Mouse (Mus musculus): ENCODE data around the gene Ppil1. TPM values are rescaled to one million over a fixed set of nuclear protein-coding genes. Genes with fewer than 3 reads are reported as not detected.
"Not testable (repeated sequence)": the region's sequence is repeated elsewhere in the genome, so short reads cannot be mapped to it uniquely, and the experiment has no call there.

The Ppil1 gene
- polyA plus RNA-seq, 1 experiment from 2014 or later, result 117 TPM

DNA sequence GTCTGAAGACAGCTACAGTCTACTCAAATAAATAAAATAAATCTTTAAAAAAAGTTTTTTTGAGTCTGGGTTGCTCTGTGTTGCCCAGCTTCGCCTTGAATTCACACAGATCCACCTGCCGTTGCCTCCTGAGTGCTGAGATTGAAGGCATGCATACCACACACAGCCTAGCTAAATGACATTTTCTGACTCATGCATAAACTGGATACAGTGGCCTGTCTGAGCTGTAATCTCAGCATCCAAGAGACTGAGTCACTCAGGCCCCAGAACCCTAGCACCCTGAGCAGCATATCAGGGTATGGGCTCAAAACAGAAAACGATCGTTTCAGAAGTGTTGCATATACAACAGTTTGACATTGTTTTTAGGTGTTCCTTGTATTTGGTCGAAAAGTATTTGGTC is 17.6 kb upstream of the Ppil1 start:
- ATAC-seq (ENCODE audit: low read depth) (no peak), DNase-seq (no peak)
- WGBS (ENCODE audit: insufficient replicate concordance), result 80% methylated on average over 5 of the region's 5 CpGs
- Histone ChIP-seq H3K4me3 (replicated peaks) (no peak overlapping the region), H3K9ac (no peak overlapping the region), H3K27me3 (no peaks in the 10 kb centered on the region), H3K36me3 (peaks cover 45% of the 10 kb centered on the region), H3K4me2 (no peak overlapping the region), H3K27ac (no peak overlapping the region), H3K9me3 (replicated peaks) (no peaks in the 10 kb centered on the region; the same call in 1 of the 2 replicates), H3K4me1 (replicated peaks) (no peaks in the 10 kb centered on the region)

DNA sequence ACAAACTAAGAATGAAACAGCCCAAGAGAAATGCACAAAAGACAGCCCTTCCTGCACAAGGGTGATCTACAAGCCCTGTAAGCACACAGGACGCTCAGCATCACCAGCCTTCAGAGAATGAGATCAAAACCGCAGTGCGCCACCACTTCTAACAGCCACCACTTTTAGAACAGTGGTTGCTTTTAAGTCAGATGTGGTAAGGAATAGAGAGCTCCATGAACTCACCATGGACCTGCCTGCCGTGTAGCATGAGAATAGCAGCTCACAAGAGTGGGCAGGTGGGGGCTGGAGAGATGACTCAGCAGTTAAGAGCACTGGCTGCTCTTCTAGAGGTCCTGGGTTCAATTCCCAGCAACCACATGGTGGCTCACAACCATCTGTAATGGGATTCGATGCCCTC is 16.4 kb upstream of the Ppil1 start:
- Histone ChIP-seq H3K9ac (no peak overlapping the region), H3K9me3 (replicated peaks) (no peaks in the 10 kb centered on the region), H3K36me3 (peaks cover 36% of the 10 kb centered on the region), H3K4me1 (replicated peaks) (no peaks in the 10 kb centered on the region), H3K27ac (no peak overlapping the region), H3K4me3 (replicated peaks) (no peak overlapping the region), H3K27me3 (no peaks in the 10 kb centered on the region), H3K4me2 (no peak overlapping the region)
- ATAC-seq (ENCODE audit: low read depth) (no peak), DNase-seq (no peak)
- WGBS (ENCODE audit: insufficient replicate concordance), result 82% methylated on average over 5 of the region's 5 CpGs

DNA sequence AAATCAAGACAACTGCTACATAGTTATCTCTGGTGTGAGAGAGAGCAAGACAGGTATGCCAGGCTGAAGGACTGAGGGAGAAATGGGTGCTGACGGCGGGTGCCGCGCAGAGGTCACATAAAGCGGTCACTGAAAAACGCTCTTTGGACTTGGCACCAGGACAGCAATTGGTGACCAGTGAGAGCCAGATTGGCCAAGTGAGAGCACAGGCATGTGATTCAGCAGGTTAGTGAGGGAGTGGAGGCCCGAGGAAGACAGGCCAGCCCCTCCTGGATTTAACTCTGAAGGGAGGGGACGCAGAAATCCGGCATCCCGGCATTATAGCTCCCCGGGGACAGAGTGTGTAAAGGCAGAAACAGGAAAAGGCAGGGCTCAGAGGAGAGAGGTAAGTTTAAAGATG is 9.9 kb upstream of the Ppil1 start:
- H3K4me1 ChIP-seq (replicated peaks), result peaks cover 32% of the 10 kb centered on the region

DNA sequence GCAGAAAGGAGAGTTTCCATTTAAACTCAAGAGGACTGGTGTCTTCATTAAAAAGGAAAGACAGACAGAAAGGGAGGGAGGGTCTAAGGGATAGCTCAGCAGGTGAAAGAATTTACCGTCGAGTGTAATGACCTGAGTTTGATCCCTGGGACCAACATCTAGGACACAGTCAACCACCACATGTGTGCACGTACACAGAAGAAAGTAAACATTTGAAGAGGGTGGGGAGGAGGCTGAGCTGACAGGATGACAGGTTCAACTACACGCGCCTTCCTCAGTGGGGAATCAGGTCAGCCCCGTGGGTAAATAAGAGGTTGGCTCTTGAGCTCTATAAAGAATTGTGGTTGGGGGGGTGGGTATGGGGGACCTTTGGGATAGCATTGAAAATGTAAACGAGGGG is 9.2 kb upstream of the Ppil1 start:
- WGBS (ENCODE audit: insufficient replicate concordance), result 79% methylated on average over 7 of the region's 7 CpGs
- no peak overlapping the region for H3K27ac ChIP-seq
- H3K4me1 ChIP-seq (replicated peaks), result peaks cover 35% of the 10 kb centered on the region
- no peaks in the 10 kb centered on the region for H3K36me3 ChIP-seq
- ATAC-seq (ENCODE audit: low read depth) (no peak), DNase-seq (no peak)
- no peak overlapping the region for H3K4me3 ChIP-seq (replicated peaks)
- H3K9ac ChIP-seq, result no peak overlapping the region
- H3K9me3 ChIP-seq (replicated peaks), result no peaks in the 10 kb centered on the region
- no peak overlapping the region for H3K4me2 ChIP-seq
- no peaks in the 10 kb centered on the region for H3K27me3 ChIP-seq

More for the DNA sequence above, 9.9 kb upstream of the Ppil1 start:
- Histone ChIP-seq H3K27me3 (no peaks in the 10 kb centered on the region), H3K4me2 (no peak overlapping the region), H3K9me3 (replicated peaks) (no peaks in the 10 kb centered on the region), H3K36me3 (no peaks in the 10 kb centered on the region), H3K27ac (peak overlapping the region; percentile 67), H3K4me3 (replicated peaks) (no peak overlapping the region), H3K9ac (0 out of 2 replicates have a peak overlapping the region, but pooled peaks have one; percentile 13)
- ATAC-seq (ENCODE audit: low read depth) (0 out of 2 replicates have a peak, but pooled peaks have one; percentile 25), DNase-seq (no peak)
- 73% methylated on average over 11 of the region's 11 CpGs for WGBS (ENCODE audit: insufficient replicate concordance)

GRCm38 (mm10) chr17:29270148-29270698 is 6.2 kb upstream of the Ppil1 start:
- Histone ChIP-seq H3K27ac (peak overlapping the region; percentile 94; the same call in 1 of the 2 replicates), H3K27me3 (no peaks in the 10 kb centered on the region), H3K4me2 (peak overlapping the region; percentile 86), H3K9ac (peak overlapping the region; percentile 94), H3K9me3 (replicated peaks) (no peaks in the 10 kb centered on the region), H3K4me1 (replicated peaks) (peaks cover 48% of the 10 kb centered on the region), H3K4me3 (replicated peaks) (peak overlapping the region; percentile 83), H3K36me3 (no peaks in the 10 kb centered on the region)
- DNase-seq (no peak), ATAC-seq (ENCODE audit: low read depth) (no peak)
- 82% methylated on average over 9 of the region's 9 CpGs for WGBS (ENCODE audit: insufficient replicate concordance)

DNA sequence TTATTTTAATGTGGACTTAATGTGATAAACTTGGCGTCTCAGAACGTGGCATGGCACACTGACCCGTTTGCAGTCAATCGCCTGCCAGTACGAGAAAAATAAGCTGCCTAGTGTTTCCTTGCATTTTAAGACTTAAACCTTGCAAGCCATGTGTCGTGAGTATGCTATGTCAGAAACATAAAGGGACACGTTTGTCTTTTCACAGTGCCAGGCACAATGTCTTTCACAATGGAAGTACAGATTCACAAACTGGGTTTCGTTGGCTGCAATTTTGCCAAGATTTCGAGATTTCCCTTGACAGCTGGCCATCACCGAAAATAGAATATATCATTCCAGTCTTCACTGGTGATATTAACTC is 5.3 kb upstream of the Ppil1 start:
- no peak for DNase-seq
- H3K27me3 ChIP-seq, result no peaks in the 10 kb centered on the region

DNA sequence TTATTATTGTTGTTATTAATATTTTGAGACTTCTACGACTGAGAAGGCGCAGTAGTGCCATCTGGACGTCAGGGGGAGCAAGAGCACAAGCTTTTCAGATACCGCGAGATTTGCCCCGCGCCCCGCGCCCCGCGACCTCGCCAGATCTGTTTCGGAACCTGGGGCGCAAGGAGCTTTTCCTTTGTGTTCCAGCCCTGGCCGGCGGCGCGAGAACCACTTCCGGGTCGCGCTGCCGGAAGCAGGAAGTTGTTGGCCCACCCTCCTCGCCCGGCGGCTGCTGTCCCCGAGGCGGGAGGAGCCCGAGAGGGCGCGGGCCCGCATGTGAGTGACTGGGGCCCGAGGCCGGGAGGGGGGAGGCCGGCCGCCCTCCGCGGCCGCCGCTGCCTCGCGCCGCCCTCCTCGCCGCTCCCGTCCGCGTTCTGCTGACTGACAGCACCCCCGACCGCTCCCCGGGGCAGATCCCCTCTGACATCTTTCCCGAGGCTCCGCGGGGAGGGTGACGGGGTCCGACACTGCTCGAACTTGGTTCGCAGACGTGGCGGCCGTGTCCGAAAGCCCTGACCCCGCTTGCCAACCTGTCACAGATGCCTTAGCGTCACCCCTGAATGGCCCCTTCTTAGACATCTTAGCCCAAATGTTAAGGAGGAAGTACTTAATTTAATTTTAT is 4.8 kb upstream of the Ppil1 start, which contains the start of gene BC004004:
Gene BC004004 (plus strand): TSS at position 107 of the 667 bp plus-strand sequence.
- no peaks in the 10 kb centered on the region for H3K27me3 ChIP-seq
- peak within 1 kb of the TSS; percentile 83 for H3K4me3 ChIP-seq (replicated peaks)
- under 1% methylated on average over 58 of the region's 63 CpGs for WGBS (ENCODE audit: insufficient replicate concordance)
- DNase-seq (peak; percentile 95), ATAC-seq (ENCODE audit: low read depth) (peak; percentile 92)
- H3K4me1 ChIP-seq (replicated peaks), result peaks cover 48% of the 10 kb centered on the region
- H3K36me3 ChIP-seq, result no peaks in the 10 kb centered on the region
- H3K4me2 ChIP-seq, result peak within 1 kb of the TSS; percentile 86
- peak within 1 kb of the TSS; percentile 94 for H3K9ac ChIP-seq
- H3K27ac ChIP-seq, result peak within 1 kb of the TSS; percentile 94
- H3K9me3 ChIP-seq (replicated peaks), result no peaks in the 10 kb centered on the region

More for the DNA sequence above, 5.3 kb upstream of the Ppil1 start:
- H3K9ac ChIP-seq, result peak overlapping the region; percentile 94
- H3K9me3 ChIP-seq (replicated peaks), result no peaks in the 10 kb centered on the region
- peak overlapping the region; percentile 83 for H3K4me3 ChIP-seq (replicated peaks)
- WGBS (ENCODE audit: insufficient replicate concordance), result 10% methylated on average over 10 of the region's 10 CpGs
- ATAC-seq (ENCODE audit: low read depth), result no peak
- peaks cover 51% of the 10 kb centered on the region for H3K4me1 ChIP-seq (replicated peaks)
- H3K36me3 ChIP-seq, result no peaks in the 10 kb centered on the region
- H3K4me2 ChIP-seq, result peak overlapping the region; percentile 86
- H3K27ac ChIP-seq, result peak overlapping the region; percentile 94

DNA sequence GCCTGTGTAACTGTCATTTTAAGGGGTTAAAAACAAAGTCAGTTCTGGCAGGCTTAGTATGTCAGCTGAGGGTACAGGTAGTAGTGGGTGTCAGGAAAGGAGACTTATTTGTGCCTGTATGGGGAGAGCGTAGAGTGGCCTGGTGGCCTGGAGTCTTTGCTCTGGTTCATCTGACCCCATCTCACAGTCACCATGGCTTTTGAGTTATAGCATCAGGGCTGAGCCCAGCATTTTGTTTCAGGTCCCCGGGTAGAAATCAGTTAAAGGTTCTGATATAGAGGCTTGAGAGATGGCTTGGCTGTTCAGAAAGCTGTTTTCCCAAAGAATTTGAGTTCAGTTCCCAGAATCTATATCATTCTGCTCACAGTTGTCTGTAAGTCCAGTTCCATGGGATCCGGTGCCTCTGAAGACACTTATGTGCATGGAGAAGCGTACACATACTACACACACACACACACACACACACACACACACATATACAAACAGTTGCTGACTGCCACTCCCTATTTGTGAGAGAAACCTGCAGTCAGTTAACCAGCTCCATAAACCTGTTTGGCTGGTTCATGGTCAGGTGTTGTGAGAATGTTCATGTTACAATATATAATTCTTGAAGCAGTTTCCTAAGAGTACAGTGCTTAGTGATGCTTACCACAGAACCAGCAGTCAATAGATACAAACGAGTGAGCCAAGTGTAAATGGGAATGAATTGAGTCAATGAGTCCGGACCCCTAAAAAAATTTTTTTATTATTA is 4.1 kb upstream of the Ppil1 start:
- Histone ChIP-seq H3K9ac (peak overlapping the region; percentile 94), H3K36me3 (no peaks in the 10 kb centered on the region), H3K27me3 (no peaks in the 10 kb centered on the region), H3K4me3 (replicated peaks) (peak overlapping the region; percentile 83), H3K9me3 (replicated peaks) (no peaks in the 10 kb centered on the region), H3K27ac (peak overlapping the region; percentile 94), H3K4me2 (peak overlapping the region; percentile 86), H3K4me1 (replicated peaks) (peaks cover 49% of the 10 kb centered on the region)
- WGBS (ENCODE audit: insufficient replicate concordance), result 57% methylated on average over 6 of the region's 6 CpGs
- ATAC-seq (ENCODE audit: low read depth) (peak; percentile 6; the same call in 1 of the 2 replicates), DNase-seq (no peak)

DNA sequence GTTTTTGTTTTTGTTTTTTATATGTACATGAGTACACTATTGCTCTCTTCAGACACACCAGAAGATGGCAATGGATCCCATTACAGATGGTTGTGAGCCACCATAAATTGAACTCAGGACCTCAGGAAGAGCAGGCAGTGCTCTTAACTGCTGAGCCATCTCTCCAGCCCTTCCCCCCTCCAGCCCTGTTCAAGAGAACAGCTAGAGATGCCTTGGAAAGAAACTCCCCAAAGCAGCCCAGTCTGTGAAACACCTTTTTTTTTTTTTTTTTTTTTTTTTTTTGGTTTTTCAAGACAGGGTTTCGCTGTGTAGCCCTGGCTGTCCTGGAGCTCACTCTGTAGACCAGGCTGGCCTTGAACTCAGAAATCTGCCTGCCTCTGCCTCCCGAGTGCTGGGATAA is 3.1 kb upstream of the Ppil1 start:
- H3K9me3 ChIP-seq (replicated peaks); H3K4me3 ChIP-seq (replicated peaks); H3K4me2 ChIP-seq; ATAC-seq (ENCODE audit: low read depth); H3K9ac ChIP-seq; H3K36me3 ChIP-seq; DNase-seq; H3K27me3 ChIP-seq: not testable (repeated sequence)
- Histone ChIP-seq H3K4me1 (replicated peaks) (peaks cover 60% of the 10 kb centered on the region), H3K27ac (peak overlapping the region; percentile 94; the same call in 1 of the 2 replicates)
- 87% methylated on average over 2 of the region's 2 CpGs for WGBS (ENCODE audit: insufficient replicate concordance)

- Histone ChIP-seq H3K4me2 (peak overlapping the region; percentile 91), H3K9ac (peak overlapping the region; percentile 87), H3K36me3 (peaks cover 26% of the 10 kb centered on the region), H3K27ac (peak overlapping the region; percentile 88), H3K4me3 (replicated peaks) (peak overlapping the region; percentile 82), H3K4me1 (replicated peaks) (peaks cover 67% of the 10 kb centered on the region), H3K27me3 (no peaks in the 10 kb centered on the region), H3K9me3 (replicated peaks) (no peaks in the 10 kb centered on the region)
- DNase-seq (no peak), ATAC-seq (ENCODE audit: low read depth) (no peak)
- WGBS (ENCODE audit: insufficient replicate concordance), result 59% methylated on average over 5 of the region's 5 CpGs
Observed at GRCm38 (mm10) chr17:29264760-29265159, 774 bp upstream of the Ppil1 start.

DNA sequence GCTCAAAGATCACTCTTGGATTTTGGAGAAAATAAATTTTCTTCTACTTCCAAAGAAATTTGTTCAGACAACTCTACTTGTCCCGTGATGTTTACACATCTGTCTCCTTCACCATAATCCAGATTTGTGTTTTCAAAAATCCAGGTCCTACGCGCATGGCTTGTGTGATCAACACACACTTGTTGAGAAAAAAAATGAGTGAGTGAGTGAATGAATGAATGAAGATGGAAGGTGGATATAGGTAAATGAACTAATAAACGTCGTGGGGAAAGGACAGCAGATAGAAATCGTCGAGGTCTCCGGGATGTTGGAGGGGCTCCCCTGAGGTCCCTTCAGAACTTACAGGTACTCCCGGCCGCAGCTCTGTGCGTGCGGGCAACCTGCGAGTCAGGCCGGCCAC is 569 bp downstream of the Ppil1 start:
- ATAC-seq (ENCODE audit: low read depth) (0 out of 2 replicates have a peak, but pooled peaks have one; percentile 16), DNase-seq (no peak)
- Histone ChIP-seq H3K4me1 (replicated peaks) (peaks cover 73% of the 10 kb centered on the region), H3K36me3 (peaks cover 39% of the 10 kb centered on the region), H3K9me3 (replicated peaks) (no peaks in the 10 kb centered on the region), H3K4me3 (replicated peaks) (peak overlapping the region; percentile 82), H3K27ac (peak overlapping the region; percentile 88), H3K9ac (peak overlapping the region; percentile 87), H3K27me3 (no peaks in the 10 kb centered on the region), H3K4me2 (peak overlapping the region; percentile 91)
- under 1% methylated on average over 14 of the region's 14 CpGs for WGBS (ENCODE audit: insufficient replicate concordance)
